Mouse (Mus musculus) embryo, embryonic 11 days (tissue): ENCODE measurements around the gene Rad51b.

Experiments used
- DNase-seq: peaks from one replicate; pipeline ENCODE4 v3.0.0-alpha.2; 2015

Rad51b gene

GRCm38 (mm10) chr12:79745845-79746510 lies 448.9 kb downstream of the Rad51b start:
- DNase-seq = peak; percentile 66

- DNase-seq = no peak
These were observed 450.5 kb downstream of the Rad51b start for GRCm38 (mm10) chr12:79747541-79747940.

GRCm38 (mm10) chr12:79748862-79749261 lies 451.8 kb downstream of the Rad51b start:
- DNase-seq = no peak

- DNase-seq = peak; percentile 71
These were observed 453.4 kb downstream of the Rad51b start for GRCm38 (mm10) chr12:79750253-79751125.

- DNase-seq = no peak
These were observed 454.7 kb downstream of the Rad51b start for GRCm38 (mm10) chr12:79751781-79752180.

GRCm38 (mm10) chr12:79752189-79752588 lies 455.1 kb downstream of the Rad51b start:
- peak; percentile 42 for DNase-seq

GRCm38 (mm10) chr12:79755617-79756016 lies 458.5 kb downstream of the Rad51b start:
- peak; percentile 40 for DNase-seq

GRCm38 (mm10) chr12:79756352-79756751 lies 459.3 kb downstream of the Rad51b start:
- no peak for DNase-seq

- no peak for DNase-seq
These were observed 460.7 kb downstream of the Rad51b start for GRCm38 (mm10) chr12:79757775-79758174.

- peak; percentile 49 for DNase-seq
These were observed 462.3 kb downstream of the Rad51b start for GRCm38 (mm10) chr12:79759180-79759902.

- no peak for DNase-seq
These were observed 464.1 kb downstream of the Rad51b start for GRCm38 (mm10) chr12:79761217-79761616.

GRCm38 (mm10) chr12:79762087-79762486 lies 465.0 kb downstream of the Rad51b start:
- no peak for DNase-seq

GRCm38 (mm10) chr12:79762570-79763275 lies 465.6 kb downstream of the Rad51b start:
- no peak for DNase-seq

- DNase-seq = no peak
These were observed 469.0 kb downstream of the Rad51b start for GRCm38 (mm10) chr12:79766116-79766515.

- DNase-seq = no peak
These were observed 471.8 kb downstream of the Rad51b start for GRCm38 (mm10) chr12:79768741-79769322.

- DNase-seq = no peak
These were observed 472.7 kb downstream of the Rad51b start for GRCm38 (mm10) chr12:79769763-79770162.

GRCm38 (mm10) chr12:79771194-79771593 lies 474.1 kb downstream of the Rad51b start:
- no peak for DNase-seq

GRCm38 (mm10) chr12:79771741-79772140 lies 474.7 kb downstream of the Rad51b start:
- DNase-seq = no peak

GRCm38 (mm10) chr12:79773246-79773645 lies 476.2 kb downstream of the Rad51b start:
- DNase-seq = no peak

GRCm38 (mm10) chr12:79774571-79774970 lies 477.5 kb downstream of the Rad51b start:
- DNase-seq = no peak

GRCm38 (mm10) chr12:79776828-79777227 lies 479.7 kb downstream of the Rad51b start:
- DNase-seq = no peak

- DNase-seq = no peak
These were observed 483.7 kb downstream of the Rad51b start for GRCm38 (mm10) chr12:79780745-79781144.
